Mouse (Mus musculus) embryonic facial prominence, embryonic 11.5 days (tissue): Measurements from ENCODE around the gene Fam13a. TPM values are rescaled to one million over a fixed set of nuclear protein-coding genes. Genes with fewer than 3 reads are reported as not detected.
A peak's percentile ranks its signal among the peaks of the same experiment; 100 is the strongest.

ENCODE experiments used
- ATAC-seq: fragments of 200-750 bp; cut with Nextera tagmentation; replicated peaks from 2 replicates; pipeline ENCODE4 v1.8.0; 2017; ENCODE audit warnings: low read depth; ENCODE audit not compliant: insufficient number of reproducible peaks, low FRiP score, low TSS enrichment
- DNase-seq: peaks from one replicate; pipeline ENCODE4 v3.0.0-alpha.2; 2015; ENCODE audit warnings: low spot score
- H3K27ac ChIP-seq: fragments of 300-500 bp; sonication (generic); replicated peaks from 2 replicates; pipeline ENCODE4 v1.5.1; 2014; ENCODE audit warnings: mild to moderate bottlenecking, low read depth, low read length, control low read depth
- H3K27me3 ChIP-seq: fragments of 300-500 bp; sonication (generic); 2 replicates; pipeline ENCODE4 v1.6.1; 2014; ENCODE audit warnings: mild to moderate bottlenecking, low read length, moderate library complexity, mixed read lengths; ENCODE audit not compliant: control insufficient read depth, insufficient read depth
- H3K36me3 ChIP-seq: fragments of 300-500 bp; sonication (generic); replicated peaks from 2 replicates; pipeline ENCODE4 v1.6.1; 2014; ENCODE audit warnings: low read depth, mild to moderate bottlenecking, low read length, moderate library complexity, mixed read lengths; ENCODE audit not compliant: control insufficient read depth, insufficient read depth
- H3K4me1 ChIP-seq: fragments of 300-500 bp; sonication (generic); 2 replicates; pipeline ENCODE4 v1.6.1; 2014; ENCODE audit warnings: low read length, mixed read lengths; ENCODE audit not compliant: control insufficient read depth, insufficient read depth
- H3K4me2 ChIP-seq: fragments of 300-500 bp; sonication (generic); 2 replicates; pipeline ENCODE4 v1.6.1; 2014; ENCODE audit warnings: low read depth, mild to moderate bottlenecking, control low read depth, low read length, moderate library complexity
- H3K4me3 ChIP-seq: fragments of 300-500 bp; sonication (generic); 2 replicates; pipeline ENCODE4 v1.5.1; 2014; ENCODE audit warnings: low read depth, low read length, control low read depth
- H3K9ac ChIP-seq: fragments of 300-500 bp; sonication (generic); replicated peaks from 2 replicates; pipeline ENCODE4 v1.6.1; 2014; ENCODE audit warnings: mild to moderate bottlenecking, control low read depth, low read length
- H3K9me3 ChIP-seq: fragments of 300-500 bp; sonication (generic); replicated peaks from 2 replicates; pipeline ENCODE4 v1.6.1; 2016; ENCODE audit warnings: mild to moderate bottlenecking, low read length, inconsistent platforms, mixed read lengths; ENCODE audit not compliant: control insufficient read depth
- WGBS: fragments of 180-500 bp; shearing (Covaris S2); extraction: QIAGEN DNeasy Blood & Tissue Kit; methylation state at CpG from one replicate; pipeline ENCODE4 v1.1.7; 2014; 5-methylcytosine and 5-hydroxymethylcytosine counted together
- polyA plus RNA-seq: library from polyadenylated mRNA; unstranded; fragments of >200 nt; fragmentation: Nextera tagmentation; extraction: Ambion mirVana; gene quantifications from 2 replicates; pipeline ENCODE4 v1.2.1, GENCODE M21; 2014

Fam13a gene
- polyA plus RNA-seq, 1 experiment from 2014 or later, result 4.0 TPM

DNA sequence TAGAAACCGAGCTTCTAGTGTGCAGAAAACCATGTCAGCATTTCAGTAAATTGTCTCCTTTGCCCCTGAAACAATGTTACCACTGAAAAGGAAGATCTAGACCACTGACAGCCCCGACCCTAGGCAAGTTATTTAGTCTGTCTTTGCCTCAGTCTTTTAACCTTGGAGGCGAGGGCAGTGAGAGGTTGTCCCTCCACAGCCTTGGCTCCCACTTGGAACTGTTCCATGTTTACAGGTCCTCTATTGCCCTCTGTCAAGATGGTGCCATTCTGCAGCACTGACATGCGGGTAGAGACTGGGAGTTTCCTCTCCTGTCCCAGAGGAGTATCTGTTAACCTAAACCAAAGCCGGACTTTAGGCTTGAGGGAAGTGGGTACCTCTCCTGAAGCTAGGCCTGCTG, 111.5 kb downstream of the Fam13a start:
- H3K36me3 ChIP-seq, result no peaks in the 10 kb centered on the region
- ATAC-seq (no peak), DNase-seq (no peak)
- no peak overlapping the region for H3K9ac ChIP-seq
- no peak overlapping the region for H3K27ac ChIP-seq
- H3K4me3 ChIP-seq, result no peak overlapping the region
- no peak overlapping the region for H3K4me2 ChIP-seq
- 64% methylated on average over 5 of the region's 5 CpGs for whole genome bisulfite sequencing
- no peaks in the 10 kb centered on the region for H3K9me3 ChIP-seq
- H3K27me3 ChIP-seq, result no peaks in the 10 kb centered on the region
- no peaks in the 10 kb centered on the region for H3K4me1 ChIP-seq

DNA sequence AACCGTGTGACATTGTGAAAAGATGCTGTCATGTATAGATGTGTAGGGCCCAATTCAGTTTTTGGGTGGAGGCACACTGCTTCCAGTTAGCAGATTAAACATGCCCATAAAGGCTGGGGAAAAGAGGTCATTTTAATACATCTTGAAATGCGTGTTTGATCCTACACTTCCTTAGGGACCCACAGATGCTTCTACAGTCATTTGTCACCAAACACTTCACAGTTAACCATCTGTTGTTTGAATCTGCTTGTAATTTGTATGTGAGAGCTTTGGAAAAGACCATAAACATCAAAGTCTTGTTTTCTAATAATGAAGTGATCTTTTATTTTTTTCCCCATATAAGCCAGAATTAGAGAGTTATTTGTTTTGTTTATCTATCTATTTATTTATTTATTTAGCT, 116.6 kb downstream of the Fam13a start:
- 84% methylated on average over 2 of the region's 2 CpGs for WGBS
- no peaks in the 10 kb centered on the region for H3K9me3 ChIP-seq

DNA sequence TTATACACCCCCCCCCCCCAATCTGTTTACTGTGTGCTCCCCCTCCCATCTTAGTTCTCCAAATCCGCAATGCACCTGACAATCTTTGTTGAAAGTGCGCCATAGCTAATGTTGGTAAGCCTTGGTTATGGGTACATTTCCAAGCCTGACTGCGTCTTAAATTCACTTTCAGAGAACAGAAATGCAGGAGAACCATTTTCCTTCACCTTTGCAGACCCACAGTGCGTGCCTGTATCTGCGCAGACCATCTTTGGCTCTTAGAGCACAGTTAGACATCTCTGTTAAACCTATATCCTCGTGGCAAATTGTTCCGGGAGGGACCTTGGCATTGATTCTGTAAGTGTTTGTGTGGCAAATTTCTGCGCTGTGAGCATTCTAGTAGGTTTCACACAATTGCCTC, 117.0 kb downstream of the Fam13a start:
- H3K4me3 ChIP-seq, result no peak overlapping the region; the same call in 1 of the 2 replicates

More for the DNA sequence above, 116.6 kb downstream of the Fam13a start:
- no peak for ATAC-seq
- Histone ChIP-seq H3K4me3 (no peak overlapping the region), H3K4me2 (no peak overlapping the region), H3K9ac (no peak overlapping the region), H3K27ac (no peak overlapping the region), H3K27me3 (no peaks in the 10 kb centered on the region), H3K36me3 (no peaks in the 10 kb centered on the region), H3K4me1 (no peaks in the 10 kb centered on the region)
- no peak for DNase-seq

DNA sequence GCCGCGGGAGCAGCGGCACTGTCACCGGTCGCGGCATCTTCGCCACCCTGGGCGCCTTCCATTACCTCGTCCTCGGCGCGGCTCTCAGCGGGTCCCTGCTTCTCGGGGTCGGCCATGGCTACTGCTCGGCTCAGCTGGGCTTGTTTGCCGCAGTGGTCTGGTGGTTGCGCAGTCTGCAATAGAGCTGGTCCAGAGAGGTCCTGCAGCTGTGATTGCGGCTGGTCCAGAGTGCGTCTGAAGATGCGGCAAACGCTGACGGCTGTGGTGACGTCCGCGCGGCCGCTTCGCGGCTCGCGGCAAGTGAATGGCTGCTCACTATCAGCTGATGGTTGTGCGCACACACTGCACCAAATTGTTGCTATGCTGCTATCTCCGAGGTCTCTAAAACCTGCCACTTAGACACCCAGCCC, 117.5 kb downstream of the Fam13a start, which contains the start of gene Nap1l5:
Gene Nap1l5 (minus strand): TSS at position 225 of the 410 bp plus-strand sequence.
- no peaks in the 10 kb centered on the region for H3K27me3 ChIP-seq
- H3K27ac ChIP-seq, result no peak within 1 kb of the TSS
- peak; percentile 26 for DNase-seq
- ATAC-seq, result peak; percentile 84
- H3K4me1 ChIP-seq, result no peaks in the 10 kb centered on the region
- H3K36me3 ChIP-seq, result no peaks in the 10 kb centered on the region
- peak within 1 kb of the TSS; percentile 31 for H3K4me3 ChIP-seq
- H3K9ac ChIP-seq, result no peak within 1 kb of the TSS; the same call in 1 of the 2 replicates
- H3K4me2 ChIP-seq, result peak within 1 kb of the TSS; percentile 37
- H3K9me3 ChIP-seq, result no peaks in the 10 kb centered on the region
- 38% methylated on average over 34 of the region's 34 CpGs for whole genome bisulfite sequencing

More for the DNA sequence above, 117.0 kb downstream of the Fam13a start:
- Histone ChIP-seq H3K9me3 (no peaks in the 10 kb centered on the region), H3K27ac (no peak overlapping the region), H3K4me1 (no peaks in the 10 kb centered on the region), H3K4me2 (peak overlapping the region; percentile 37), H3K36me3 (no peaks in the 10 kb centered on the region), H3K9ac (no peak overlapping the region), H3K27me3 (no peaks in the 10 kb centered on the region)
- 78% methylated on average over 8 of the region's 8 CpGs for WGBS
- no peak for DNase-seq
- ATAC-seq, result no peak

- no peaks in the 10 kb centered on the region for H3K36me3 ChIP-seq
- no peaks in the 10 kb centered on the region for H3K4me1 ChIP-seq
- no peak overlapping the region for H3K9ac ChIP-seq
- no peak overlapping the region for H3K27ac ChIP-seq
- DNase-seq (peak; percentile 24), ATAC-seq (no peak)
- H3K4me2 ChIP-seq, result no peak overlapping the region
- no peaks in the 10 kb centered on the region for H3K9me3 ChIP-seq
- 44% methylated on average over 3 of the region's 3 CpGs for WGBS
- H3K4me3 ChIP-seq, result no peak overlapping the region
- H3K27me3 ChIP-seq, result no peaks in the 10 kb centered on the region
Observed at GRCm38 (mm10) chr6:58904551-58904950, 119.8 kb downstream of the Fam13a start.

GRCm38 (mm10) chr6:58903171-58903570, 121.2 kb downstream of the Fam13a start:
- WGBS, result 24% methylated on average over 8 of the region's 8 CpGs
- Histone ChIP-seq H3K9me3 (no peaks in the 10 kb centered on the region), H3K27me3 (no peaks in the 10 kb centered on the region), H3K4me1 (no peaks in the 10 kb centered on the region), H3K36me3 (no peaks in the 10 kb centered on the region), H3K9ac (no peak overlapping the region), H3K27ac (no peak overlapping the region), H3K4me3 (no peak overlapping the region), H3K4me2 (no peak overlapping the region)
- DNase-seq (peak; percentile 38), ATAC-seq (peak; percentile 78)

GRCm38 (mm10) chr6:58900536-58900935, 123.8 kb downstream of the Fam13a start:
- no peak overlapping the region for H3K9ac ChIP-seq
- H3K4me2 ChIP-seq, result no peak overlapping the region
- 90% methylated on average over 7 of the region's 7 CpGs for WGBS
- H3K4me3 ChIP-seq, result no peak overlapping the region
- H3K27ac ChIP-seq, result no peak overlapping the region
- H3K27me3 ChIP-seq, result no peaks in the 10 kb centered on the region
- DNase-seq (no peak), ATAC-seq (no peak)
- H3K36me3 ChIP-seq, result no peaks in the 10 kb centered on the region
- no peaks in the 10 kb centered on the region for H3K4me1 ChIP-seq
- no peaks in the 10 kb centered on the region for H3K9me3 ChIP-seq

- Histone ChIP-seq H3K4me3 (no peak overlapping the region), H3K27me3 (no peaks in the 10 kb centered on the region), H3K9me3 (no peaks in the 10 kb centered on the region), H3K27ac (no peak overlapping the region), H3K9ac (no peak overlapping the region), H3K4me2 (no peak overlapping the region), H3K36me3 (no peaks in the 10 kb centered on the region), H3K4me1 (no peaks in the 10 kb centered on the region)
- no peak for DNase-seq
- ATAC-seq, result no peak
- 93% methylated on average over 3 of the region's 3 CpGs for WGBS
Observed at GRCm38 (mm10) chr6:58899076-58899475, 125.3 kb downstream of the Fam13a start.
